Comparison of ENCODE assay signal across 8 mouse cellular contexts in genomic region chr7:115824621-115825256, GRCm38 (mm10).
DNase-seq lines count a peak whose midpoint lies in the region; ATAC-seq and TF ChIP-seq lines count a peak whose summit lies in the region.

No protein-coding gene starts in this region.

- H3K4me3 ChIP-seq in gastrocnemius, adult 2 months, result no peak overlapping the region
- no peak overlapping the region for H3K4me3 ChIP-seq in midbrain, embryonic 12.5 days
- H3K4me3 ChIP-seq in midbrain, embryonic 16.5 days (ENCODE audit: low read depth, low read length), result no peak overlapping the region
- H3K4me3 ChIP-seq in limb, embryonic 10.5 days, result 0 out of 2 replicates have a peak overlapping the region, but pooled peaks have one; percentile 19

- no peak for DNase-seq in gastrocnemius, adult 2 months
- no peak for DNase-seq in gastrocnemius, postnatal 10 days
- peak; percentile 32 for DNase-seq in limb, embryonic 10.5 days (ENCODE audit: low spot score)
- peak; percentile 27 for DNase-seq in telencephalon, adult 2 months (ENCODE audit: low read depth, low spot score)
- no peak for DNase-seq in adrenal gland, postnatal 25 days
- no peak for DNase-seq in right cerebral cortex, postnatal 25 days

- 48% methylated on average over 8 of the region's 8 CpGs for WGBS in midbrain, embryonic 12.5 days
- 37% methylated on average over 8 of the region's 8 CpGs for WGBS in midbrain, embryonic 16.5 days
- 57% methylated on average over 8 of the region's 8 CpGs for WGBS in limb, embryonic 10.5 days

- no peak for TF ChIP-seq CTCF in gastrocnemius, adult 2 months (IDR thresholded peaks at IDR 0.05)

- ATAC-seq in midbrain, embryonic 12.5 days (ENCODE audit: low FRiP score, low read depth), result no peak
- no peak for ATAC-seq in midbrain, embryonic 16.5 days

- intact Hi-C loops in gastrocnemius, adult 2 months (cut with DNase I), result no loop called here

- no peak overlapping the region for H3K4me2 ChIP-seq in midbrain, embryonic 12.5 days (replicated peaks)
- no peak overlapping the region for H3K4me2 ChIP-seq in midbrain, embryonic 16.5 days (ENCODE audit: low read length)

- H3K36me3 ChIP-seq in midbrain, embryonic 12.5 days, result no peaks in the 10 kb centered on the region
- no peaks in the 10 kb centered on the region for H3K36me3 ChIP-seq in midbrain, embryonic 16.5 days (ENCODE audit: control insufficient read depth, insufficient read depth, low read length)
- no peaks in the 10 kb centered on the region for H3K36me3 ChIP-seq in limb, embryonic 10.5 days

- no peak overlapping the region for H3K9ac ChIP-seq in midbrain, embryonic 12.5 days (replicated peaks)
- no peak overlapping the region for H3K9ac ChIP-seq in midbrain, embryonic 16.5 days (ENCODE audit: low read depth, low read length)

- H3K4me1 ChIP-seq in midbrain, embryonic 12.5 days, result peaks cover 54% of the 10 kb centered on the region
- peaks cover 3% of the 10 kb centered on the region; the same call in 1 of the 2 replicates for H3K4me1 ChIP-seq in midbrain, embryonic 16.5 days (ENCODE audit: control insufficient read depth, insufficient read depth, low read length)
- peaks cover 58% of the 10 kb centered on the region for H3K4me1 ChIP-seq in limb, embryonic 10.5 days

- no peaks in the 10 kb centered on the region for H3K9me3 ChIP-seq in midbrain, embryonic 12.5 days
- H3K9me3 ChIP-seq in midbrain, embryonic 16.5 days (replicated peaks; ENCODE audit: control insufficient read depth, low read length, poor library complexity, severe bottlenecking), result no peaks in the 10 kb centered on the region
- 0 out of 2 replicates have a peak, but pooled peaks cover 2% of the 10 kb centered on the region for H3K9me3 ChIP-seq in limb, embryonic 10.5 days (replicated peaks)

- peaks cover 10% of the 10 kb centered on the region for H3K27me3 ChIP-seq in midbrain, embryonic 12.5 days
- 0 out of 2 replicates have a peak, but pooled peaks cover 3% of the 10 kb centered on the region for H3K27me3 ChIP-seq in midbrain, embryonic 16.5 days (ENCODE audit: control insufficient read depth, insufficient read depth, low read depth, low read length)
- H3K27me3 ChIP-seq in limb, embryonic 10.5 days (ENCODE audit: low read depth, poor library complexity, severe bottlenecking), result no peaks in the 10 kb centered on the region; the same call in 1 of the 2 replicates

- H3K27ac ChIP-seq in gastrocnemius, adult 2 months, result peak overlapping the region; percentile 50
- H3K27ac ChIP-seq in midbrain, embryonic 12.5 days (replicated peaks), result peak overlapping the region; percentile 27; the same call in 1 of the 2 replicates
- H3K27ac ChIP-seq in midbrain, embryonic 16.5 days (ENCODE audit: low read length), result no peak overlapping the region; the same call in 1 of the 2 replicates
- H3K27ac ChIP-seq in limb, embryonic 10.5 days, result peak overlapping the region; percentile 73

Comparison
In these comparisons a context has a peak if more than half of its experiments do, and no peak if none do; other contexts are left out.
1. DNase-seq: peak in limb, embryonic 10.5 days (single experiment) and telencephalon, adult 2 months (single experiment); none in gastrocnemius, adult 2 months (single experiment), gastrocnemius, postnatal 10 days (single experiment), adrenal gland, postnatal 25 days (single experiment) and right cerebral cortex, postnatal 25 days (single experiment).